Mouse (Mus musculus) neural tube, embryonic 10.5 days (tissue): ENCODE results near the gene Slc12a5.

Experiments used
- DNase-seq: peaks from one replicate; pipeline ENCODE4 v3.0.0-alpha.2; 2017; ENCODE audit warnings: low spot score; ENCODE audit errors: extremely low spot score

The Slc12a5 gene

DNA sequence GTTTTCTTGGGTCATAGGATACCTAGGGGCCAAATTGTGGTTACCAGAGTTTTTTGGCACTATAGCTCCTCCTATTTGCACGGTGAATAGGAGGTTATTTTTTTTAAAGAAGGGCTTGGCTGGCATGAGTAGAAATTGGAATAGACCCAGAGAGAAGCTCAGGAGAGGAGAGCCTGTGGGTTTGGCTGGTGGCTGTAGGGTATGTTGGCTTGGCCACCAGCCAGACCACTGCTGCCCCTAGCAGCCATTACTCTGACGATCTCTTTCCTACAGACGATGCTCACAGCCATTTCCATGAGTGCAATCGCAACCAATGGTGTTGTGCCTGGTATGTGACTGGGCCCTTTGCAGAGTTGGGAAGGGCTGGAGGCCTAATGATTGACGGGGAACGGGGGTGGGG is 15.0 kb downstream of the Slc12a5 start:
- no peak for DNase-seq

DNA sequence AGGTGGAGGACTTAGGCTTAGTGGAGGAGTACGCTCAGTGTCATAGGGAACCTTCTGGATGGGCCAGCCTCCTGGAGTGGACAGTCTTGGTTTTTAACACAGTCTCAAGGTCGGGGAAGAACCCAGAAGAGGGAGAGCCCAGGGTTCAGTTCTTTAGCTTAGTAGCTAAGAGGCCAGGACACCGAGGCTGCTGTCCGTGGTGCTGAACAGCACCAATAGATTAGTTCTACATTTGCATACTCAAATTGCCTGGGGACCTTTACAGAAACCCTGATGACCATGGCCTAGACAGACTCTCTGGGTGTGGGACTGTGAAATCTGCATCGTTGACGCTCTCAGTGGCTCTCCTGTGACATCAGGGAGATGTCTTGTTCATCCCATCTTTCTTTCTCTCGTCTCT is 19.1 kb downstream of the Slc12a5 start:
- DNase-seq: peak; percentile 61

DNA sequence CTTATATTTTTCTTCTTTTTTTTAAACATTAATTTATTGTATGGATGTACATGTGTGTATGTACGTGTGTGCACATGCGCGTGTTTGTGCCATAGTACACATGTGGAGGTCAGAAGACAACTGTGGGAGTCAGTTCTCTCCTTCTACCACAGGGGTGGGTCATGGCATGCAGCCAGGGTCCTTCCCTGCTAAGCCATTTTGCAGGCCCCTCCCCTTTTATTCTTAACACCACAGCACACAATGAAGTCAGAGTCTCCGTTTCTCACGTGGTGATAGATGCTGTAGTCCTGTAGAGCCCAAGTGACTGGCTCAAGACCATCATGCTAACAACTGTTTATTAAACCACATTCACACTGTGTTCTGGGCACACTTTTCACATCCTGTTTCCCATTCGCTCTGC is 25.4 kb downstream of the Slc12a5 start:
- DNase-seq: no peak

DNA sequence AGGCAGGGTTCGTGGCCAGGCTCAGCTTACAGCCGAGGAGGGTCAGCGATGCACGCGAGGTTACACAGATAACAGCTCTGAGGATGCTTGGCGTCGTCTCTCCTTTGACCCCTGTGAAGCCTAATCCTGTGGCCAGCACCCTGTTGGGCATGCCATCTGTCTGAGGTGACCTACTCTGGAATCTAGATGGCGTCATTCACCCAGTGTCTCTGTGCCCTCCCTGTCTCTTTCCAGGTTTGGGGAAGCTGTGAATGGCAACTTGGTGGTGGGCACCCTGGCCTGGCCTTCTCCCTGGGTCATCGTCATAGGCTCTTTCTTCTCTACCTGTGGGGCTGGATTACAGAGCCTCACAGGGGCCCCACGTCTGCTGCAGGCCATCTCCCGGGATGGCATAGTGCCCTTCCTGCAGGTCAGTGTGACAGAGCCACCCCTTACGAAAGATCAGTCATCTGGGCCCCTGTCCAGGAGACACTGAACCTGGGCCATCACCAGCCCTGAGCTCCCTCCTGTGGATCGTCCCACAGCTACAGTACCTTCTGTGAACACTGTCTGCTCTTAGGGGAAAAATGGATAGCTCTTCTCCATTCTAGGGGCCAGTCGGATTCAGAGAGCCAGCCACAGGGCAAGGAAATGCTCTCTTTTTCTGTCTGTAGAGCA is 25.9 kb downstream of the Slc12a5 start:
- DNase-seq: no peak

DNA sequence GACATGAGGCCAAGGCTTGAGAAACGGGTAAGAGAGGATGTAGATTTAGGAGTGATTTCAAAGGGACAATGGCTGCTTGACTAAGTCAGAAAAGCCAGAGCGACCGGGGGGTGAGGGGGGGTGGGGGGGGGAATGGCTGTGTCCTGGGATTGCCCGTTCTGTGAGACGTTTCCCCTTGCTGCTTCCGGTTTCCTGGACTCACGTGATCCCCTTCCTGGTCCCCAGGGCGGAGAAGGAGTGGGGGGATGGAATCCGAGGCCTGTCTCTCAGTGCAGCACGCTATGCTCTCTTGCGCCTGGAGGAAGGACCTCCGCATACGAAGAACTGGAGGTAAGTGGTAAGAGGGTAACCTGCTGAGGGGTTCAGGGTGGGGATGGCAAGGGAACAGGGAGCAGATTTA is 28.2 kb downstream of the Slc12a5 start:
- no peak for DNase-seq

DNA sequence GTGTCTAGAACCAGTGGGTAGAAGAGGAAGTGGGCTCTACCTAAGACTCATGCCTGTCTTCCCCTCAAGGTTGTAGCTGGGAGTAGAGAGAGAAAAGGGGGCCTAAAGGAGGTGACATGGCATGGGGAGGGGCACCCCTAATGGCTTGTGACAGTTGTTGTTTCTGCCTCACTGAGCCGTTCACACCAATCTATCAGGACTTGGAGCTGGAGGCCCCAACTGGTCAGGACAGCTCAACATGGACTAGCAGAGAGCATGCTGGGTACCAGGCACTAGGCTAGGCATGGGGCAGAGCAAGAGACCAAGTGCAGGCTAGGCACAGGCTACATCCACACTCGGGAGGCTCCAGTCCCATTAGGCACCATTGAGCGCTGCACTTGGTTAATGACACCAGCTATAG is 30.5 kb downstream of the Slc12a5 start:
- DNase-seq: no peak

DNA sequence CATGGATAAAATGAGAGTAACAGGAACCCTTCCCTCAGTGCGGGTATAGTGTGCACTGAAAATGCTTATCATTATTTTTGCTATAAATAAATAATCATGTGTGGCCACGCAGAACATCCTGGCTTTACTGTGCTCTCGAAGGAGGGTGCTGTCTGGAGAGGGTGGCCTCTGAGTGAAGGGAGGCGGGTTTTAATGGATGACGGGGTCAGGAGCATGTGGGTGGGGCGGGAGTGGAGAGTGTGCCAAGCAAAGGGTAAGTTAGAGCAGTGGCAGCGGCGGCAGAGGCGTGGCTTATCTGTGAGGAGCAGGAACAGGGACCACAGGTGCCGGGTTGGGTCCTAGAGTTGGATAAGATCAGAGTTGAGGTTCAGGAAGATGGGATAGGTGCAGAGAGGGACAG is 31.2 kb downstream of the Slc12a5 start:
- no peak for DNase-seq

DNA sequence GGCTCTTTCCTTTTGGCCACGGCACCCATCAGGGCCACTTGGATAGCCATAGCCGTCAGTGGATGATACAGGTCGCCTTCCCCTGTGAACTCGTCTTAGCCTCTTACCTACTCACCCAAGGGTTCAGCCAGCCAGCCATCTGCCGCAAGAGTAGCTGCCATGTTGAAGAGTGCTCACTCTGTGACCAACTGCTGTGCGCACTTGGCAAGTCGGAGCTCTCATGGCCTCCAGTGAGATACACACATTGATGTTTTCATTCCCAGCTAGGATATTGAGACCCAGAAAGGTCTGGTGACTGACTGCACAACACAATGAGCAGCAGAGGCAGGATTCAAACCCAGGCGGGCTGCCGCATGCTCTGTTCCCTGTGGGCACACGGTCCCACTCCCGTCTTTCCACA is 33.6 kb downstream of the Slc12a5 start:
- no peak for DNase-seq

DNA sequence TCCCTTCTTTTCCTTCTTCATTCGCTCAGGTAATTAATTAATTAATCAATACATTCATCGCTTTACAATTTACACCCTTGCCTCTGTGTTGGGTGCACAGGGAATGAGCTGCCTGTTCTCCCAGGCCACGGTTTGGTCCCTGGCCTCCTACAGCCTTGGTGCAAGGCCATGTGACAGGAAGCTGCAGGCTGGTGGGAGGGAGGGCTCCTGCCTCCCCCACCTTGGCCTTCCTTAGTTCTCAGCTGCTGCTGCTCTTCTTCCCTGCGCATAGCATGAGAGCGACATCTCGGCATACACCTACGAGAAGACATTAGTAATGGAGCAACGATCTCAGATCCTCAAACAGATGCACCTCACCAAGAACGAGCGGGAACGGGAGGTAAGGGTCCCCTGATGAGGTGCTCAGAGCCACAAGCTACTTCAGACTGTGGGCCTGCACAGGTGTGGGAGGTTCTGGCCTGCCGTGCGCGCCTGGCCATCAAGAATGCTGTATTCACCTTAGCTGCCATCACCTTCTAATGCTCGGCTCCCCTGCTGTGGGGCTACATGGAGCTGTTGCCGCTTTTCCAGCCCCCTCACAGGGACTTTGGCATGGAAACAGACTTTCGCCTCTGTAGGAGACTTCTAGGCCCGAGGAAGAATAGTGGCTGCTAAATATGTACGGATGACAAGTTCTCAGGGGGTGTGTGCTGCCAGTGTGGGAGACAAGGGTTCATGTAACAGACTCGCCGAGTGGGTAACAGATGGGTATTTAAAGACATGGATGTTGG is 34.2 kb downstream of the Slc12a5 start:
- no peak for DNase-seq

DNA sequence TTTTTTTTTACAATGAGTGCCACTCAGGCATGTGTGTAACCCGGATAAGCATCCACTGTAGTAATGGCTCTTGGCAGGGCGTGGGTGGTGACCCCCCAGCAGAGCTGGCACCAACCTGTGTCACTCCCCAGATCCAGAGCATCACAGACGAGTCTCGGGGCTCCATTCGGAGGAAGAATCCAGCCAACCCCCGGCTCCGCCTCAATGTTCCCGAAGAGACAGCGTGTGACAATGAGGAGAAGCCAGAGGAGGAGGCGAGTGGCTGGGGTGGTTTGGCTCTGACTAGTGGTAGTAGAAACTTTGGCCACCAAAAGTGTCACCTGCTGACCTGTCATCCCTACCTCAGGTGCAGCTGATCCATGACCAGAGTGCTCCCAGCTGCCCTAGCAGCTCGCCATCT is 35.4 kb downstream of the Slc12a5 start:
- no peak for DNase-seq

DNA sequence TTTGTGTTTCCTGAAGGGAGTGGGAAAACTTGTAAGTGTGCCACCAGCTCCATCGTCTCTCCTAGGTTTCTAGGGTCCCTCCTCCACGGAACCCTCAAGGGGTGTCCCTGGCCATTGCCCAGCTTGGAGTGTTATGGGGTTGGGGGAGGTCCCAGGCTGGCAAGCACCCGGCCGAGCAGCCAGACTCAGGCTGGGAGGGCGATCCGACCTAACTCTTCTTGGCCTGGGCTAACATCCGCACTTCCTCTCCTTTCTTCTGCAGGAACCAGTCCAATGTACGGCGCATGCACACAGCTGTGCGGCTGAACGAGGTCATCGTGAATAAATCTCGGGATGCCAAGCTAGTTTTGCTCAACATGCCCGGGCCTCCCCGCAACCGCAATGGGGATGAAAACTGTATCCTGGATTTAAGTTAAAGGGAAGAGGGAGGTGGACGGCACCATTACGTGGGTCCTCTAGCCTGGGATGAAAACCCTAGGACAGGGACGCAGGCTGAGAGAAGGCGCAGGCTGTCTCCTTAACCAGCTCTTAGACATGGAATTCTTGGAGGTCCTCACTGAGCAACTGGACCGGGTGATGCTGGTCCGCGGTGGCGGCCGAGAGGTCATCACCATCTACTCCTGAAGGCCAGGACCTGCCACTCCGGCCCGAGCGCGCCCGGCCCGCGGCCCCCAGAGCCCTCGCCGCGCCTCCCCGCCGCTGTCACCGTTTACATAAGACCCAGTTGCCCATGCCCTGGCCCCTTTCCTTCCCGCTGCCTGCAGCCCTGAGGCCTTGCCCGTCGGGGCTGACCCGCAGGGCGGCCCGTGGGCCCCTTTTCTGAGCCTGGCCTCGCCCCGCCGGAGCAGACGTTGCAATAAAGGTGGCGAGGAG is 36.5 kb downstream of the Slc12a5 start:
- peak; percentile 33 for DNase-seq

DNA sequence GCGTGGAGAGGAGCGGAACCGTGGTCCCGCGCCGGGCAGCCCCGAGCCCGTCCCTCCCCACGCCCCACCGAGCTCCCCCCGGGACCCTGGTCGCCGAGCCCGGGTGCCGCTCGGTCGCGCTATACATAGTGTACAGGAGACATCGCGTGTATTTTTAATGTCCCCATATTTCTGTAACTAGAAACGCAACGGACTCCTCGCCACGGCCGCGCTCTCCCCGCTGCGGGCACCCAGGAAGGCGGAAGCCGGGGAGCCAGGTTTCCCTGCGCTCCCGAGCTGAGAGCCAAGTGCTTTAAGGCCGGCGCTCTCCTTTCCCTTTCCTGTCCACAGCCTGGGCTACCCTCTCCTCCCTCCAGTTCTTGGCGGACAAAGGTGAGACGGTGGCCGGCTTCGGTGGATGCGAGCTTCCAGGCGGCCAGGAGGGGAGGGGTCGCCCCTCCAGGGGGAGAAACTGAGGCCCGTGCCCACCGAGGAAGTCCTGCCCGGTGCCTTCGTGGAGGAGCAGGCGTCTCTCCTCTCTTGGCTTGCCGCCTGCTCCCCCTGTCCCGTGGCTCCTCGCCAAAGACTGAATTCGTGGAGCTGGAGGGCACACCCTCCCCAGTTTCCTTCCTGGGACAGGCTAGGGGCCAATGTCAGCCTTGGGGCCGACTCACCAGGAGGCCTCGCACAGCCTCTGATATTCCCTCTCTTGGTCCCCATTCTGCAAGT is 37.3 kb downstream of the Slc12a5 start:
- DNase-seq: peak; percentile 43

DNA sequence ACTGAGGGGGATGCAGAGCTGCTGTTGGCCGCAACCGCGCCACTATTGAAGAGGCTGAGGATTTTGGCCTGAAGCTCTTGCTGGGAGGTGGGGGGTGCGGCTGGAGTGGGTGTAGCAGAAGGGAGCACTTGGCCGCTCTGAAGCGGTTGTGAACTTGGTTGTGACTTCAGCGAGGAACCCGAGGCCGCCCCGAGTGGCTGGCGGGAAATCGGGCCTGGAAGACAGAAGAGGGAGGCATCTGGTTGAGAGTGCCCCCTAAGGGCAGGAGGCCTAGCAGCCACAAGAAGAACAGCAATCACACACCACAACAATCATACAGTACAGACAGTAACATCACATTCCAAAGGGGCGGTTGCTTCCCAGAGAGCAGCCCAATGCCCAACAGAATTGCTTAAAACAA is 41.4 kb downstream of the Slc12a5 start:
- DNase-seq: no peak

DNA sequence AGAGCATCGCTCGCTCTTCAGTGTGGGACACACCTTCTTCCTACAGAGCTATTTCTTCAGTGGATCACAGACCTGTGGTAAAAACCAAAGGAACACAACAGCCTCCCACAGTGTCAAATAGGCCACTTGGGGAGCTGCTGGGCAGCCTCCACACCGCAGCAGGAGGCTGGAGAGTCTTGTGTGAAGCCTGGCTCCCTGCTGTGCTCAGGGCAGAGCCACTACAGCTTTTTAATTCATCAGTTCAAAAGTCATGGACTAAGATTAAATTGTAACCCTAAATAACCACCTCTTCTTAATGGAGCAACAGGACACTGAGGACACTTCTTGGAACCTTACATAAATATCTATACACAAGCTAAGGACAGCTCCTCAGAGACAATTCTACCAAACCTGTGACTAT is 42.5 kb downstream of the Slc12a5 start:
- DNase-seq: no peak

DNA sequence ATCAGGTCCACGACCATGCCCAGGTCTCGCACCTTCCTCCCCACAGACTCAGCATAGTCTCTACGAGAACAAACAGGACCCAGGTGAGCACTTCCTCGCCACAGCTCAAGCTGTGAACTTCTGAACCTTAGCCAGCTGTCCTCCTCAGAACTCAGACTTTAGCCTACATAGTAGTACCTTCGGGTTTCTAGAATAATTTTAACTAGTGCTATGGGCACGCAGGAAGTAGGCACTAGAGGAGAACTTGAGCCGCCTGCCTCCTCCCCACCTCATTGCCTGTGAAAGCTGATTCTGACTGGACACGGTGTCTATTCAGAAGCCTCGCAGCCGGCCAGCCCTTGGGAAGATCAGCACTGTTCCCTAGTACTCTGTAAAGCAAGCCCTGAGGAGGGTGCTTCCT is 43.6 kb downstream of the Slc12a5 start:
- no peak for DNase-seq

DNA sequence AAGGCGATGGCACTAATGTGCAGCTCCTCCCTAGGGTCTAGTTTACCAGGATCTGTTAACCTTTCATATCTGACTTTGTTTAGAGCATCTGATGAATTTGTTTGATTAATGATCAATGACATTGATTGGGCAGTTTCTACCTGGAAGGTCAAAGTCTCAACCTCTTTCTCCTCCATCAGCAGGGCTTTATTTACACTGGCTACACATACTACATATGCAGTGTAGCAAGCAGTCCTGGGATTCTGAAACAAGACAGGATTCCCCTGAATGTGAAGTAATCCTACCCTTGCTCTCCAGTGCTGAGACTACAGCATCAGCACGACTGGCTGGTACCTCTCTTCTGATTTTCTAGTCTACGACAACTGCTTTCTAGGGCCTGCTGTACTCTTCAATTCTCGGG is 46.2 kb downstream of the Slc12a5 start:
- DNase-seq: no peak

DNA sequence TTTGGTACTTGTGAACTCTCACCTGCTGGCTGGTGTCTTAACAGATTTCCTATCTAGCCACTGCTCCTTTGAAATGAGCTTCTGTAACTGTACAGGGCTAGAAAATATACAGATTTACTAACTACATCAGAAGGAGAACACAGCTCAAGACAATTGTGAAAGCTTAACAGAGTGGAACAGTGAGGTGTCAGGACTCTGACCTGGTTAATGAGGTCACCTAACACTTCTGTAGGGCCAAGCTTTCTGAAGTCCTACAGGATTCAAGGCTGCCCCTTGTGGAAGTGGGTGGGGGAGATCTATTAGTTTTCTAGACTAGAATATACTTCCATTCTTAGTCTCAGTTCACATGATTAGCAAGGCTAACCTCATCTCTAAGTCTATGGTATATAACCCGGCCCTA is 47.4 kb downstream of the Slc12a5 start:
- no peak for DNase-seq

DNA sequence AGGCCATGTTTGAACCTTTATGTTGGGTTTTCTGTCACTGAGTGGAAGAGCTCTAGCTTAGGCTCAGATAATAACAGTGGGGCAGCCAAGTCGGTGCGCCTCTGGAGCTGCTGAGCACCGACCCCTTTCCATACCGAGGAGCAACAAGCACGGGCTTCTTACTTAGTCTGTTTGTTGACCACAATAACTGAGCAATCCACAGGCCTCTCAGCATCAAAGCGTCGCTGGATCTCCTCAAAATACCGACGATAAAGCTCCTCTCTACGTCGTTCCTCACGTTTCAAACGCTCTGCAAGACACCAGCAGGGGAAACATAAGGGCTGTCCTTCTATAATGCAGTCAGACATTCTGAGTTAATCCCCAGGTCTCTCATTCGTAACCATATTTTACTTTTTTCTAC is 48.6 kb downstream of the Slc12a5 start:
- DNase-seq: no peak

DNA sequence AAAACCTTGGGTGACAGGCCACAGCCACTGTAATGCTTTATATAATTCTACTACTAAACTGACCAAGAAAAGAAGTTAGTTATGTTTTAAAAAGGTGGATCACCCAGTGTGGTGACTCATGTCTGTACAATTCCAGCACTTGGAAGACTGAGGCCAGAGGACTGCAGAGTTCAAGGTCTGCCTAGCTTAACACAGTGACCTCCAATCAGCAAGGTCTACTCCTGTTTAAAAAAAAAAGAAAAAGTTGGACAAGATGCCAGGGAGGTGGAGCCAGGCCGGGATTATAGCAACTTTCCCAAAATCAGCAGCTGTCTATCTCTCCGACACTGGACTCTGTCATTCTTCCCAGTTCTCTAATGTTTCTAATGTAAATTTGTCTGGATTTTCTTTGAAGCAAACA is 49.0 kb downstream of the Slc12a5 start:
- no peak for DNase-seq

DNA sequence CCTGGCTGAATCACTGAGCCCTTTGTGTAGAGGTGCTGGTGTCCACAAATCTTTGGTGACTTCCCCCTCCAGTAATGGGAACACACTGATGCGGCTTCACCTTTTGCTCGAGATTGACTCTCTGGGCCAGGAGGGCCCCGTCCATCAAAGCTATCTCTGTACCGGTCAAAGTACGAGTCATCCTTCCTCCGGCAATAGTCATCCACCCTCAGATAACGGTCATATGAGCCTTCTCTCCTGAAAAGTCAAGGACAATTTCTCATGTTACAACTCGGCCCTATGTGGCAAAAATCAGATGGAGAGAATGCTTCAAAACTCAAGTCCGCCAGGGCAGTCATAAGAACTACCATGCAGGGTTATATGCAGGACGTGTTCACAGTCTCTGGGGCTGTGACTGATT is 49.7 kb downstream of the Slc12a5 start:
- no peak for DNase-seq

DNA sequence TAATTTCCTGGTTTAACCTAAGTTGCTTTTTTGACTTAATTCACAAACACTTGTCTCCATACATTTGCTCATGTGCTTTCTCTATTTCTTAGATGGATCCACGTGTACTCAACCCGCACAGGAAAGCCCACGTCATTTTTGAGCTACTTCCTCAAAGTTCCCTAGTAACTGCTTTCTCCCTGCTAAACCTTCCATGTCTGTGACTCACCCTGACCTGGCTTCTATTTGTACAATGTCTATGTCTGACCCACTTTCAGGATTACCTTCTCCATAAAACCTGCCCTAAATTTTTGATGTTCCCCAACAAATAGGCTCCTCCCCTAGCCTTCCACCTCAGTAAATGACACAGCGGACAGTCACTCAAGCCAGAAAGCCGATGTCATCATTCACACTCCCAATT is 54.3 kb downstream of the Slc12a5 start:
- DNase-seq: no peak

DNA sequence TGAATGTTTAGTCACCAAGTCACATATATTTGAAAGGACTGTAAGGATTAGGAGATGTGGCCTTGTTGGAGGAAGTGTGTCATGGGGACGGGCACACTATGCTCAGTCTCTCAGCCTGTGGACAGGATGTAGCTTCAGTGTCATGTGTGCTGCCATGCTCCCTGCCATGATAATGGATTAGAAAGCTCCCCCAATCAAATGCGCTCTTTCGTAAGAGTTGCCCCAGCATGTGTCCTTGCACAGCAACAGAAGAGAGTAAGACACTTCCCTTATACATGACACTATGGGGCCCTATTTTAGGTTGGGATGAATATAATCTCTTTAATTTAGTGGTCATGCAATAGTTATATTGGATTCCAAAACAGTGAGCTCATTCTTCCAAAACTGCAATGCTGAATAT is 59.9 kb downstream of the Slc12a5 start:
- no peak for DNase-seq
